Mouse (Mus musculus) liver, adult 2 months (tissue): ENCODE results near the gene Ppp1r9a.

Experiments
- CTCF ChIP-seq: fragments of 200-500 bp; IDR thresholded peaks from 2 replicates; pipeline ENCODE4 v1.5.1; 2011; ENCODE audit warnings: low read depth, low read length, control low read depth
- POLR2A ChIP-seq: fragments of 200-500 bp; IDR thresholded peaks from 2 replicates; pipeline ENCODE4 v1.6.1; 2011; ENCODE audit warnings: low read length, control low read depth; ENCODE audit not compliant: insufficient read depth; ENCODE audit errors: extremely low read depth

- TF ChIP-seq POLR2A (no peak), CTCF (no peak)
Observed at GRCm38 (mm10) chr6:5045854-5046253, 143.1 kb downstream of the Ppp1r9a start.
